Mouse (Mus musculus) hindbrain, embryonic 14.5 days (tissue): Measurements from ENCODE around the gene Lrwd1. TPM values are rescaled to one million over a fixed set of nuclear protein-coding genes. Genes with fewer than 3 reads are reported as not detected.

Experiments used
- ATAC-seq: fragments of 200-750 bp; cut with Nextera tagmentation; 2 replicates; pipeline ENCODE4 v1.8.0; 2017; ENCODE audit warnings: moderate number of reproducible peaks, mild to moderate bottlenecking, moderate TSS enrichment, moderate library complexity; ENCODE audit not compliant: low FRiP score
- DNase-seq: peaks from one replicate; pipeline ENCODE4 v3.0.0-alpha.2; 2015; ENCODE audit warnings: low spot score
- H3K27ac ChIP-seq: fragments of 300-500 bp; sonication (generic); 2 replicates; pipeline ENCODE4 v1.5.1; 2014; ENCODE audit warnings: mild to moderate bottlenecking, moderate library complexity
- H3K27me3 ChIP-seq: fragments of 300-500 bp; sonication (generic); 2 replicates; pipeline ENCODE4 v1.6.1; 2014; ENCODE audit warnings: mild to moderate bottlenecking, low read length, mixed read lengths; ENCODE audit not compliant: control insufficient read depth, insufficient read depth
- H3K36me3 ChIP-seq: fragments of 300-500 bp; sonication (generic); replicated peaks from 2 replicates; pipeline ENCODE4 v1.6.1; 2014; ENCODE audit not compliant: control insufficient read depth, insufficient read depth
- H3K4me1 ChIP-seq: fragments of 300-500 bp; sonication (generic); replicated peaks from 2 replicates; pipeline ENCODE4 v1.6.1; 2014; ENCODE audit warnings: antibody characterized with exemption, low read length, mixed read lengths; ENCODE audit not compliant: control insufficient read depth, insufficient read depth
- H3K4me2 ChIP-seq: fragments of 300-500 bp; sonication (generic); replicated peaks from 2 replicates; pipeline ENCODE4 v1.6.1; 2014; ENCODE audit warnings: mild to moderate bottlenecking, moderate library complexity
- H3K4me3 ChIP-seq: fragments of 300-500 bp; sonication (generic); replicated peaks from 2 replicates; pipeline ENCODE4 v1.5.1; 2014; ENCODE audit warnings: mild to moderate bottlenecking, low read length
- H3K9ac ChIP-seq: fragments of 300-500 bp; sonication (generic); 2 replicates; pipeline ENCODE4 v1.6.1; 2014
- H3K9me3 ChIP-seq: fragments of 300-500 bp; sonication (generic); 2 replicates; pipeline ENCODE4 v1.6.1; 2016; ENCODE audit warnings: low read length; ENCODE audit not compliant: control insufficient read depth
- WGBS: fragments of 180-500 bp; shearing (Covaris S2); extraction: QIAGEN DNeasy Blood & Tissue Kit; methylation state at CpG from one replicate; pipeline ENCODE4 v1.1.7; 2014; 5-methylcytosine and 5-hydroxymethylcytosine counted together
- microRNA-seq: library from miRNA; unstranded; fragments of <30 nt; microRNA quantifications from one replicate; pipeline ENCODE4, GENCODE M21; 2016
- polyA plus RNA-seq: library from polyadenylated mRNA; unstranded; fragments of >200 nt; fragmentation: Nextera tagmentation; extraction: Ambion mirVana; gene quantifications from 2 replicates; pipeline ENCODE4 v1.2.1, GENCODE M21; 2014

Lrwd1 gene
- polyA plus RNA-seq, 1 experiment from 2014 or later: 20.5 TPM

- Histone ChIP-seq H3K27ac (no peak overlapping the region), H3K4me2 (no peak overlapping the region), H3K9ac (no peak overlapping the region), H3K27me3 (no peaks in the 10 kb centered on the region; the same call in 1 of the 2 replicates), H3K4me1 (no peaks in the 10 kb centered on the region), H3K4me3 (no peak overlapping the region), H3K9me3 (no peaks in the 10 kb centered on the region), H3K36me3 (no peaks in the 10 kb centered on the region)
- ATAC-seq (no peak), DNase-seq (no peak)
- WGBS: 57% methylated on average over 6 of the region's 6 CpGs
Observed at GRCm38 (mm10) chr5:136073051-136073450, 62.8 kb downstream of the Lrwd1 start.

Small RNA genes within 50 kb of the gene (microRNA-seq; reads per million reads assigned to microRNA genes)
- 0.81 reads per million for gene Mir7035

Other genes with a start within 250 kb of the Lrwd1 start
- 10.3 and 10.6 TPM in 2 replicates for gene Hspb1, start 248.2 kb downstream of the Lrwd1 start, polyA plus RNA-seq
- gene Ywhag, start 201.5 kb downstream of the Lrwd1 start, polyA plus RNA-seq: 429 and 481 TPM in 2 replicates
- gene Ssc4d, start 161.5 kb downstream of the Lrwd1 start, polyA plus RNA-seq: 1.5 TPM in 2 replicates
- not detected in 2 replicates for gene Zp3, start 156.0 kb downstream of the Lrwd1 start, polyA plus RNA-seq
- 23.1 and 24.2 TPM in 2 replicates for gene Dtx2, start 141.3 kb downstream of the Lrwd1 start, polyA plus RNA-seq
- not detected in 2 replicates for gene Upk3b, start 97.6 kb downstream of the Lrwd1 start, polyA plus RNA-seq
- gene Upk3bl, start 81.6 kb downstream of the Lrwd1 start, polyA plus RNA-seq: not detected in 2 replicates
- 13.6 and 15.0 TPM in 2 replicates for gene Rasa4, start 52.2 kb downstream of the Lrwd1 start, polyA plus RNA-seq
- 209 and 235 TPM in 2 replicates for gene Polr2j, start 19.4 kb downstream of the Lrwd1 start, polyA plus RNA-seq
- gene Alkbh4, start 72 bp upstream of the Lrwd1 start, polyA plus RNA-seq: 16.7 and 17.1 TPM in 2 replicates
- gene Orai2, start 34.6 kb upstream of the Lrwd1 start, polyA plus RNA-seq: 34.6 and 37.5 TPM in 2 replicates
- 59.0 and 61.7 TPM in 2 replicates for gene Prkrip1, start 62.9 kb upstream of the Lrwd1 start, polyA plus RNA-seq
- gene Sh2b2, start 110.5 kb upstream of the Lrwd1 start, polyA plus RNA-seq: 24.6 and 24.8 TPM in 2 replicates